Mouse (Mus musculus) bone marrow macrophage, adult 2 months (primary cell): ENCODE results near the gene Nkiras2.

Source experiments
- CTCF ChIP-seq: IDR thresholded peaks from 2 replicates; pipeline ENCODE4 v1.5.1; 2012; ENCODE audit warnings: low read depth, mild to moderate bottlenecking, low read length, moderate library complexity
- POLR2A ChIP-seq: IDR thresholded peaks from 2 replicates; pipeline ENCODE4 v1.6.1; 2012; ENCODE audit warnings: mild to moderate bottlenecking, low read depth, low read length, borderline replicate concordance

- TF ChIP-seq CTCF (no peak), POLR2A (no peak)
These were observed 24.9 kb downstream of the Nkiras2 start for GRCm38 (mm10) chr11:100643612-100644575.
